Mouse (Mus musculus): ENCODE results near the gene Hint2.

The Hint2 gene

DNA sequence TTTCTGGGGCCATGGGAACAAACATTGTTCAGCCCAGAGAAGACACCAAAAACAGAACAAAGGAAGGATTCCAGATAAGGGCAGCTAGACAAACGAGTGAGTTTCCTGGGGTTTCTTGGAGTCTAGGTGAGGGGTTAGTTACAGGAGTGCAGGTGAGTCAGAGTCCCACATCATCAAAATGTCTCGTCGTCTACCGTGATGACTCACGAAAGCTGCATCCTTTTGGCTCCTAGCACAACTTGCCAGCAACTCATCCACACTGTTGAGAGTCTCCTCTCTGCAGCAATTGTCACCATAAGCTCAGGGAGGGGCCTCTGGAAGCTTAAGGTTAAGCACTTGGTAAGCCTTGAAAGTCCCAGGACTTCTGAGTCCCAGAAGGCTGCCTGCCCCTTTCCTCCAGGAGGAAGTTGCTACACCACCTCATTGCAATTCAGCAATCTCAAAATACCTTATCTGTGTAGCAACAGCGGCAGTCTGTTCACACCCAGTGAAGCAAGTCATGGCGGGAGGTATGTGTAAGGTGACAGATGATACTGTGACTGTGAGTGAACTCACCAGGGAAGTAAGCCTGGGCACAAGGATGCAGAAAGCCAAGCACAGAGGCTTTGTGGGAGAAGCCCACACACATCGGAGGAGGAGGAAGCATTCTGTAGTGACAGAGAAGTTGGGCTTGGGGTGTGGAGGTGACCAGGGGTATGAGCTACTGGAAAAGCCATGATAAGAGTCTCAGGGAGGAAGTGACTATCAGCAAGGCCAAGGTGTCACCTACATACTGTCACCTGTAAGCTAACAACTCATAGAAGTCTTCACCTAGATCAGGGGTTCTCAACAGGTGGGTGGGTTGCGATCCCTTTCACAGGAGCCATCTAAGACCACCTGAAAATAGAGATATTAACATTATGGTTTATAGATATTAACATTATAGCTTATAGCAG lies 51.2 kb downstream of the Hint2 start:
- DNase-seq (ENCODE audit: low read depth, low spot score) = no peak
